Mouse (Mus musculus) thymus, adult 2 months (tissue): ENCODE measurements around the gene Sertad3.

Experiments
- CTCF ChIP-seq: fragments of 200-500 bp; IDR thresholded peaks from 2 replicates; pipeline ENCODE4 v1.5.1; 2012; ENCODE audit warnings: mild to moderate bottlenecking, control low read depth, low read length, moderate library complexity, borderline replicate concordance; ENCODE audit not compliant: control insufficient read depth, poor library complexity, insufficient read depth; ENCODE audit errors: extremely low read depth
- POLR2A ChIP-seq: fragments of 200-500 bp; IDR thresholded peaks from 2 replicates; pipeline ENCODE4 v1.6.1; 2012; ENCODE audit warnings: mild to moderate bottlenecking, low read length, control low read depth, moderate library complexity; ENCODE audit not compliant: control insufficient read depth, poor library complexity, insufficient read depth; ENCODE audit errors: extremely low read depth

- TF ChIP-seq CTCF = no peak
- TF ChIP-seq POLR2A = no peak
Measured at GRCm38 (mm10) chr7:27493022-27493421, 19.5 kb downstream of the Sertad3 start.
